Mouse (Mus musculus) hindbrain, embryonic 15.5 days (tissue): Measurements from ENCODE around the gene Commd7. TPM values are rescaled to one million over a fixed set of nuclear protein-coding genes. Genes with fewer than 3 reads are reported as not detected.

Experiments
- ATAC-seq: fragments of 200-750 bp; cut with Nextera tagmentation; 2 replicates; pipeline ENCODE4 v1.8.0; 2017; ENCODE audit warnings: low read depth, moderate number of reproducible peaks, moderate TSS enrichment; ENCODE audit not compliant: low FRiP score
- H3K27ac ChIP-seq: fragments of 300-500 bp; sonication (generic); replicated peaks from 2 replicates; pipeline ENCODE4 v1.5.1; 2015; ENCODE audit warnings: mild to moderate bottlenecking, inconsistent platforms
- H3K27me3 ChIP-seq: fragments of 300-500 bp; sonication (generic); 2 replicates; pipeline ENCODE4 v1.6.1; 2015; ENCODE audit warnings: control low read depth, inconsistent platforms
- H3K36me3 ChIP-seq: fragments of 300-500 bp; sonication (generic); 2 replicates; pipeline ENCODE4 v1.6.1; 2015; ENCODE audit warnings: control low read depth, inconsistent platforms
- H3K4me1 ChIP-seq: fragments of 300-500 bp; sonication (generic); replicated peaks from 2 replicates; pipeline ENCODE4 v1.6.1; 2015; ENCODE audit warnings: control low read depth, inconsistent platforms
- H3K4me2 ChIP-seq: fragments of 300-500 bp; sonication (generic); 2 replicates; pipeline ENCODE4 v1.6.1; 2015; ENCODE audit warnings: moderate library complexity, mild to moderate bottlenecking, inconsistent platforms
- H3K4me3 ChIP-seq: fragments of 300-500 bp; sonication (generic); 2 replicates; pipeline ENCODE4 v1.5.1; 2015; ENCODE audit warnings: mild to moderate bottlenecking, inconsistent platforms
- H3K9ac ChIP-seq: fragments of 300-500 bp; sonication (generic); 2 replicates; pipeline ENCODE4 v1.6.1; 2015; ENCODE audit warnings: inconsistent platforms
- H3K9me3 ChIP-seq: fragments of 300-500 bp; sonication (generic); 2 replicates; pipeline ENCODE4 v1.6.1; 2016; ENCODE audit warnings: control low read depth, inconsistent platforms
- WGBS: fragments of 180-500 bp; shearing (Covaris S2); methylation state at CpG from one replicate; pipeline ENCODE4 v1.1.7; 2015; 5-methylcytosine and 5-hydroxymethylcytosine counted together
- polyA plus RNA-seq: library from polyadenylated mRNA; unstranded; fragments of >200 nt; fragmentation: Nextera tagmentation; extraction: Ambion mirVana; gene quantifications from 2 replicates; pipeline ENCODE4 v1.2.1, GENCODE M21; 2015

The Commd7 gene
- polyA plus RNA-seq, 1 experiment from 2014 or later: 89.9 TPM

DNA sequence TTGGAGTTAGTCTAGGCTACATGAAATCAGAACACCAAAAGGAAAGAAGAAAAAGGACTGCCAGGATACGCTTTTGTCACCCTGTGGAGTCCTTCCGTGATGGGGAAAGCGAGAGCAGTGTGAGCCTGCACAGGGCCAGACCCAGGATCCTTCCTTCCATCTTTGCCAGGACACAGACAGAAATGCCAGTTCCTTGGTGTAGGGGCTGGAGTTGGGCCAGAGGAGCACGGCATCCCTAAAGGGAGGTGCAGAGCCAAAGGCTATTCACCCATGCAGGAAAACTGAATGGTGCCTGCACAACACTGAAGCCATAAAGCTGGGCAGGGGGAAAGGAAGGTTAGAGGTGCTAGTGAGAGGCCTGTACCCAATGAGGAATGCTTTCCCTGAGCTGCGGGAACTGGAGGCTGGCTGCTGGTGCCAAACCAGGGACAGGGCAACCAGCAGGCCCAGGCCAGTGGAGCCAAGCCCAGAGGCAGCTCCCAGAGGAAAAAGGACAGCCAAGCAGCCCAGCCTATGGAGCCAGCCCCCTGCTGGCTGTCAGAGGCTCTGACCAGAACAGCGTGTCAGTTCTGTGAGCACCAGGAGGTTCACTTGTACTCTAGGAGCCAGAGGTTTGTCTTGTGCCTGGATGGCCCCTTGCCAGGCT is 32.4 kb downstream of the Commd7 start:
- Histone ChIP-seq H3K4me3 (no peak overlapping the region), H3K4me1 (peaks cover 17% of the 10 kb centered on the region), H3K27ac (peak overlapping the region; percentile 54), H3K27me3 (no peaks in the 10 kb centered on the region), H3K9me3 (no peaks in the 10 kb centered on the region), H3K4me2 (no peak overlapping the region), H3K9ac (no peak overlapping the region), H3K36me3 (no peaks in the 10 kb centered on the region)
- ATAC-seq: peak; percentile 70; the same call in 1 of the 2 replicates
- WGBS: 54% methylated on average over 6 of the region's 6 CpGs

DNA sequence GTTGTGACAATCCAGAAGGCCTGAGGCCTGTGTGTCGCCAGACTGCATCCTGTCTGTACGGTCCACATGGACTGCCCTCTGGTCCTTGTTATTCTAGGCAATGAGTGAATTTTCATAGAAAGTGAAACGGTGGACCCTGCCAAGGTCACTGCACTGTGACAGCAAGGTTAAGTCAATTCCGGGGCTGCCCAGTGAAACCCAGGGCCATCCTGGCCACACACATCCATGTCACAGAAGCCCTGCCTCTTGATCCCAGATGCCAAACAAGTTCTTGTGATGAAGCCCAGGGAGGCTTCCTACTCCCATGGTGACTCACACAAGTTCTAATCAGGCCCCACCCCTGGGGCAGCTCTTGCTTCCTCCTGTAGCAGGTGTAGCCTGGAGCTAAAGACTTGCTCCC is 35.0 kb downstream of the Commd7 start:
- H3K9ac ChIP-seq: no peak overlapping the region
- no peaks in the 10 kb centered on the region for H3K9me3 ChIP-seq
- H3K4me2 ChIP-seq: no peak overlapping the region
- no peaks in the 10 kb centered on the region for H3K27me3 ChIP-seq
- H3K27ac ChIP-seq: no peak overlapping the region
- no peak overlapping the region for H3K4me3 ChIP-seq
- WGBS: 78% methylated on average over 4 of the region's 4 CpGs
- H3K4me1 ChIP-seq: peaks cover 26% of the 10 kb centered on the region
- H3K36me3 ChIP-seq: no peaks in the 10 kb centered on the region
- ATAC-seq: no peak

DNA sequence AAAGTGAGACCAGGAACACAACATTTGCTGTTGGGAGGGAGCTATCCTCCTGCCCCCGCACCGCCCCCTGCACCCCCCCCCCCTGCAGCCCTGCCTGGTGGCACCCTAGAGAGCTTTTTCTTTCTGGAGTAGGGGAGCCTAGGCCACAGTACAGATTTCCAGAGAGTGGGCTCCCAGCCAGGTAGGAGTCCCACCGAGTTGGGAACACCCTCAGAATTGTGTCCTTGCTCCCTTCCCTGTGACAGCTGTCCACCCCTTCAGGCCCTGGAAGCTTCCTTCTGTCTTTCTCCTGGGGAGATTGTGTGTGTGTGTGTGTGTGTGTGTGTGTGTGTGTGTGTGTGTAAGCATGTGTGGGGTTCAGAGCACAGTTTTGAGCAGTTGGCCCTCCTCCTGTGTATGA is 35.6 kb downstream of the Commd7 start:
- Histone ChIP-seq H3K9ac (no peak overlapping the region), H3K27me3 (no peaks in the 10 kb centered on the region), H3K4me1 (peaks cover 28% of the 10 kb centered on the region), H3K36me3 (no peaks in the 10 kb centered on the region), H3K4me3 (no peak overlapping the region), H3K9me3 (no peaks in the 10 kb centered on the region), H3K4me2 (no peak overlapping the region), H3K27ac (no peak overlapping the region)
- no peak for ATAC-seq
- WGBS: 58% methylated on average over 3 of the region's 3 CpGs

DNA sequence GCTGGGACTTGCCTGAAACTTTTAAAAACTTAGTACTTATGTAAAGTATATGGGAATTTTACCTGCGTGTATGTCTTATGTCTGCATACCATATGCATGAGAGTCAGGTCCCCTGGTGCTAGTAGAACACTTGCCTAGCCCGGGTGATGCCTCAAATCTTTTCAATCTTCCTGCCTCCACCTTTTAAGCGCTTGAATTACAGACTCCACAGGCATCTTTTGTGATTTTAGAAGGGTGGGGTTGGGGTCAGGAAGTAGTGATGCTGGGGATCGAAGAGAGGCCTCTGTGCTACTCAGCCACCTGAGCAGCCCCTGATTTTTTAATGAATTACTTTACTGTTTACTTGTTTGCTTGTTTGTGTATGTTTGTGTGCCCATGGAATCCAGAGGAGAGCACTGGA is 37.6 kb downstream of the Commd7 start:
- WGBS: 43% methylated on average over 4 of the region's 4 CpGs
- no peaks in the 10 kb centered on the region for H3K36me3 ChIP-seq
- no peaks in the 10 kb centered on the region for H3K27me3 ChIP-seq
- no peak overlapping the region for H3K9ac ChIP-seq
- H3K4me2 ChIP-seq: no peak overlapping the region
- no peak overlapping the region for H3K4me3 ChIP-seq
- ATAC-seq: no peak
- H3K27ac ChIP-seq: no peak overlapping the region
- no peaks in the 10 kb centered on the region for H3K9me3 ChIP-seq
- peaks cover 11% of the 10 kb centered on the region for H3K4me1 ChIP-seq

DNA sequence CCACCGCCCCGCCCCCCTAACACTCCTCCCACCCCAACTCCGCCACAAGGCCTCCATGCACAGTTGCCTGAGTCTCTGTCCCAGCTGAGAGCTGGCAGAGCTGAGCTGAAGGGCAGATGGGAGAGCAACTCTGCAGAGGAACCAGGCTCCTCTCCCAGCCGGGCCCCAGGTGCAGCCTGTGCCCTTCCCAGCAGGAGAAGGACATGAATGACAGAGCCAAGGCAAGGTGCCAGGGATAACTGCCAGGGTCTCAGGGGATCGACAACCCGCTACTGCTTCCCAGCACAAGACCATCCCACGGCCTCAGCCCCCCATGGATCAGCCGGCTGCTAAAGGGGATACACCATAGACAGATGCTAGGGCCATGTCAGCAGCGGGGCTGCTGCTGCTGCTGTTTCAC is 39.4 kb downstream of the Commd7 start:
- Histone ChIP-seq H3K9ac (no peak overlapping the region), H3K4me3 (no peak overlapping the region), H3K27ac (no peak overlapping the region; the same call in 1 of the 2 replicates), H3K36me3 (no peaks in the 10 kb centered on the region), H3K27me3 (no peaks in the 10 kb centered on the region), H3K9me3 (no peaks in the 10 kb centered on the region), H3K4me1 (peaks cover 11% of the 10 kb centered on the region; the same call in 1 of the 2 replicates), H3K4me2 (no peak overlapping the region)
- WGBS: 25% methylated on average over 9 of the region's 9 CpGs
- ATAC-seq: peak; percentile 82

DNA sequence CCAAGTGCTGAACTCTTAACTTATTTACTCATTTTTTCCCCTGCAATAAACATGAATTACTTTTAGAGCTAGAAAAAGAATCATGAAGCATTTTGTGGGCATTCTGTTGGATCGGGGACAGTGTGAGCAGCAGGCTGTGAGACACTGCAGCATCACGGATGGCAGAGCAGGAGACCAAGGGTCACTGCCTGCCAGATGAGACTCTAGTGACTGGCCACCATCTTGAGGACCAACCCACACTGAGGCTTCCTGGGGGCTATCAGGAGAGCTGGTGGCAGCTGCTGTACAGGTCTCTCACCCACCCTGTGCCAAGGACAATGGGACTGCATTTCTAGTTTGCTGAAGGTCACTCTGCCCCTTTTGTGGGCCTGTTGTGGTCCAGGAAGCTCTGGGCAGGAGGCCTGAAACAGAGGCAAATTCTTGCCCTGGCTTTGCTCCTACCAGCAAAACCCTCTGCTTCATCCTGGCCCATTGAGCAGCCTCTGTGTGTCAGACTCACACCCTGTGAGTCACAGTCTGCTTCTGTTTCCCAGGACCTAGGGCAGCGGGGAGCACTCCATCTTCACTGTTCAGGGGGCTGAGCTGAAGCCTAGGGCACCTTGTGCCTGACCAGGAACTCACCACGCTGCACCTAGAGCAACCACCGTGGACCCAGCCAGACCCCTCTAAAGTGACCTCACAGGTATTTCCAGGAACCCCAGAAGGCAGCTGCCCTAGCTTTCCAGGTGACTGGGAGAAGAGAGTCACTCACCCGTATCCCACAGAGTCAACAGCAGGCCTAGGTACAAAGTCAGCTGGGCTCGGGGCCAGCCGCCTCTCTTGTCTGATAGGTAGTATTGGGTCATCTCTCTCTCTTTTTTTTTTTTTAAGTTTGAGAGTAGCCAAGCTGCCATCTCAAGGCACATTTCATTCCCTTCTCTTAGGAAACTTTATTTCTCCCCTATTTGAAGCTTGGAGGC is 40.2 kb downstream of the Commd7 start:
- H3K4me2 ChIP-seq: no peak overlapping the region
- no peaks in the 10 kb centered on the region for H3K36me3 ChIP-seq
- peak overlapping the region; percentile 62 for H3K27ac ChIP-seq
- no peak for ATAC-seq
- no peak overlapping the region for H3K9ac ChIP-seq
- no peaks in the 10 kb centered on the region for H3K9me3 ChIP-seq
- H3K4me1 ChIP-seq: peaks cover 11% of the 10 kb centered on the region; the same call in 1 of the 2 replicates
- H3K4me3 ChIP-seq: no peak overlapping the region
- H3K27me3 ChIP-seq: no peaks in the 10 kb centered on the region
- 68% methylated on average over 8 of the region's 8 CpGs for WGBS

DNA sequence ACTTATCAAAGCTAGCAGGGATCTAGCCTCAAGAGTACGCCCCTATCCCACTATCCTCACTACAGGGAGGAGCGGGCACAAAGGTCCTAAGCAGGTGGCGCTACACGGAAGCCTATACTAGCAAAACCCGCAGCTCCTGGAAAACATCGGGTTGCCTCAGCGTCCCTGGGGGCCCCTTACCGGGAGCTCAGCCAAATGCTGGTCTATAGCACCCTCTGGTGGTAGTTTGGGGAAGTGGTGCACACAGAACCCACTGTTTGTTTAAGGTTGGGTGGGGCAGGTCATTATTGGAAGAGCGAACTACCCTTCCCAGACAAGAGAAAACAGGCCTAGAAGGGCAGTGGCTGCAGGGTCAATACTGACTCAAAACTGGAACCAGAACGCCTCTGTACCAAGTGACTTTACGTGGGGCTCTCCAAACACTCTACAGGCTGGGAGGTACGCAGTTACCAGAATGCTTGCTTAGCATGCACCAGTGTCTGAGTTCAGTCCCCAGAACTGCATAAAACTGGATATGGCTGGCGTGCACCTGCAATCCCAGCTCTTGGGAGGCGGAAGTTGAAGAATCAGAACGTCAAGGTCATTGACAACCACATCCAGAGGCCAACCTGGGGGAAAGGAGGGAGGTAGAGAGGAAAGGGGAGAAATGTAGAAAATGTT is 45.9 kb downstream of the Commd7 start:
- Histone ChIP-seq H3K4me1 (peaks cover 12% of the 10 kb centered on the region), H3K27me3 (no peaks in the 10 kb centered on the region), H3K27ac (no peak overlapping the region), H3K36me3 (no peaks in the 10 kb centered on the region), H3K4me2 (peak overlapping the region; percentile 52), H3K4me3 (peak overlapping the region; percentile 20), H3K9me3 (no peaks in the 10 kb centered on the region), H3K9ac (peak overlapping the region; percentile 29; the same call in 1 of the 2 replicates)
- 12% methylated on average over 15 of the region's 15 CpGs for WGBS
- ATAC-seq: peak; percentile 83; the same call in 1 of the 2 replicates

DNA sequence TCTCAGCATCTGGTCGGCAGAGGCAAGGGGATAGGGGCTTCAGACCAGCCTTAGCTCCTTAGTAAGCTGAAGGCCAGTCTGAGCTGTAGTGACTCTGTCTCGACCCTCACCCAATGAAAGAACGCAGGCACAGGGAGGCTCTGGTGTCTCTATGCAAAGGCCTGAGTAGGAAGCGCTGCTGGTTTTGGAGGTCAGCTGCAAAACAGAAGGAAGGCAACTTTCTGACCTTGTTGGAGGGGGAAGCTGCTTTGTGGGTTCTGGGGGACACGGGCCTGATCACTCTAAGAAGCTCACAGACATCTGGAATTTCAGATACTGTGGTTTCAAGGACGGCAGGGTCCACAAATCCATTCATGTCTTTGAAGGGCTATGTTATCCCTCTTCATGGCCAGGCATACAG is 46.6 kb downstream of the Commd7 start:
- H3K27me3 ChIP-seq: no peaks in the 10 kb centered on the region
- 67% methylated on average over 6 of the region's 6 CpGs for WGBS

DNA sequence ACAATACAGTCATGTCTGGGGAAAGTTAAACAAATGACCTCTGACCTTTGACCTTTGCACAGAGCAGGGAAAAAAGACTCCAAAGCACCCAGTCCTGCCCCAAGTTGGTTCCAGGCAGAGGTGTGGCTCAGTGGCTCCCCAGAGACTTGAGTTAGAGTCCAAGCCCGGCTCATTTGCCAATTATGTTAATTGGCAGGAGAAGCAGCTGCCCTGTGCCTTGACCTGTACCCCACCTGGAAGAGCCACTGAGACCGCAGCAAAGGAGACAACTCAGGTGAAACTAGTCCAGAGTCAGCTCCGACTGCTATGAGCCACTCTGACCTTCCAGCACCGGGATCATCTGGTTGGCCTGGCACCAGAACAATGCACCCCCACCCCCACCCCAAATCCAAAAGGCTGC is 48.2 kb downstream of the Commd7 start:
- WGBS: 69% methylated on average over 4 of the region's 4 CpGs

More for the DNA sequence above, 46.6 kb downstream of the Commd7 start:
- H3K4me3 ChIP-seq: peak overlapping the region; percentile 20; the same call in 1 of the 2 replicates
- H3K4me1 ChIP-seq: peaks cover 12% of the 10 kb centered on the region
- peak overlapping the region; percentile 29; the same call in 1 of the 2 replicates for H3K9ac ChIP-seq
- no peak overlapping the region for H3K27ac ChIP-seq
- no peak for ATAC-seq
- H3K4me2 ChIP-seq: peak overlapping the region; percentile 52
- no peaks in the 10 kb centered on the region for H3K9me3 ChIP-seq
- H3K36me3 ChIP-seq: no peaks in the 10 kb centered on the region

DNA sequence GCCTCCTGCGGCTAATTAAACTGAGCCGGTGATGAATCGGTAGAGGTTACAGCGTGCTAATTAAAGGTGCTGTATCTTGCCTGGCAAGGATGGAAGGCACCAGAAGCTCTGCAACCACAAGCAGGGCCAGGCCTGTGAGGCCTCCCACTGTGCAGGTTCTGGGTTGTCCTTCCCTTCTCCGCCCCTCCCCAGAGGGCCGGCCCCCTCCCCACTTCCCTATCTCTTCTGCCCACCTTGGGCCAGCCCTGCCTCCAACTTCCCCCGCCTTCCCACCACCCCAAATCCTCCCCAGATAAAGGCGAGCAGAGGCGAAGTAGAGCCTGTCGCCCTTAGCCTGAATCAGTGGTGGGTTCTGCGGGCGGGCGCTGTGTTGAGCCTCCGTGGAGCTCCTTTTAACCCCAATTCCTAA is 48.9 kb downstream of the Commd7 start:
- H3K9me3 ChIP-seq: no peaks in the 10 kb centered on the region
- H3K27ac ChIP-seq: no peak overlapping the region
- 51% methylated on average over 12 of the region's 14 CpGs for WGBS
- no peak overlapping the region for H3K4me2 ChIP-seq
- no peaks in the 10 kb centered on the region for H3K27me3 ChIP-seq
- ATAC-seq: no peak
- no peak overlapping the region for H3K4me3 ChIP-seq
- H3K36me3 ChIP-seq: no peaks in the 10 kb centered on the region
- no peak overlapping the region for H3K9ac ChIP-seq
- H3K4me1 ChIP-seq: peaks cover 12% of the 10 kb centered on the region

More for the DNA sequence above, 48.2 kb downstream of the Commd7 start:
- H3K4me2 ChIP-seq: no peak overlapping the region
- no peak overlapping the region for H3K4me3 ChIP-seq
- peaks cover 12% of the 10 kb centered on the region for H3K4me1 ChIP-seq
- H3K27ac ChIP-seq: no peak overlapping the region
- H3K36me3 ChIP-seq: no peaks in the 10 kb centered on the region
- H3K9ac ChIP-seq: no peak overlapping the region
- H3K9me3 ChIP-seq: no peaks in the 10 kb centered on the region
- no peaks in the 10 kb centered on the region for H3K27me3 ChIP-seq
- ATAC-seq: no peak

DNA sequence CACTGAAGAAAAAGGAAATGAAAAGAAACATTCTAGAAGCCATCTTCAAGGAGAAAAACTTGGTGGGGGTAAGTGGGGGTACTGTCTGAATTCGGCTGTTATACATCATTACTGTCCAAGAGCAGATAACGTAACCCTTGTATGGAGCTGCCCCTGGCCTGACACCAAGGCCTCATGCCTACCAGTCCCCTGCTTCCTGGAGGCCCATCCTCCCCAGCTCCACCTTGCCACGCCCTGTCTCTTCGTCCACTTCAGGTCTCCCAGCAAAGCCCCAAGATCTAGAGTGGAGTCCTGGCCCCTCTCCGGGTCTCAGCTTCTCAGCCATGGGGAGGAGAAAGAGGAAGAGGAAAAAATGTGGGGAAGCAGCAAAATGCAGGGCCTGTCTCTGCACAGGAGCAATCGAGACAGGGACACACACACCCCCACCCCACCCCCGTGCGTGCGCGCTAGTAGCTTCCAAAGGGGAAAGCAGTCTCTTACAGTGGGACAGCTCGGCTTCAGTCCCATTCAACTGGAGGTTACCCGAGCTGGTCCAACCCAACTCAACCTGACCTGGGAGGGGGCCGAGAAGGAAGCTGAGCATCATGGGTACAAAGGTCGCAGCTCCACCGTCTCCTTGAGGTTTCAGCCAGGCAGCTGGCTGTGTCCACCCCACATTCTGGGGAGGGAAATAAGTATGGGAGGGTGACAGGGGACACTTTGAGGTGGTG is 49.5 kb downstream of the Commd7 start:
- Histone ChIP-seq H3K4me1 (peaks cover 12% of the 10 kb centered on the region), H3K36me3 (no peaks in the 10 kb centered on the region), H3K4me2 (no peak overlapping the region), H3K9me3 (no peaks in the 10 kb centered on the region), H3K27ac (no peak overlapping the region), H3K27me3 (no peaks in the 10 kb centered on the region), H3K9ac (no peak overlapping the region), H3K4me3 (no peak overlapping the region)
- WGBS: 61% methylated on average over 15 of the region's 15 CpGs
- ATAC-seq: no peak
